Mouse (Mus musculus): Measurements from ENCODE around the gene Top1.

Top1 gene

GRCm38 (mm10) chr2:160741580-160741979 lies 95.9 kb downstream of the Top1 start:
- DNase-seq (ENCODE audit: low read depth, low spot score) = no peak

GRCm38 (mm10) chr2:160742161-160742609 lies 96.5 kb downstream of the Top1 start:
- no peak for DNase-seq (ENCODE audit: low read depth, low spot score)

- no peak for DNase-seq (ENCODE audit: low read depth, low spot score)
These were observed 98.5 kb downstream of the Top1 start for GRCm38 (mm10) chr2:160744040-160744822.

GRCm38 (mm10) chr2:160744823-160745210 lies 99.1 kb downstream of the Top1 start:
- DNase-seq (ENCODE audit: low read depth, low spot score) = no peak

- no peak for DNase-seq (ENCODE audit: low read depth, low spot score)
These were observed 99.8 kb downstream of the Top1 start for GRCm38 (mm10) chr2:160745497-160745896.

- no peak for DNase-seq (ENCODE audit: low read depth, low spot score)
These were observed 100.9 kb downstream of the Top1 start for GRCm38 (mm10) chr2:160746637-160747036.

GRCm38 (mm10) chr2:160747075-160747474 lies 101.4 kb downstream of the Top1 start:
- DNase-seq (ENCODE audit: low read depth, low spot score) = no peak

- no peak for DNase-seq (ENCODE audit: low read depth, low spot score)
These were observed 111.0 kb downstream of the Top1 start for GRCm38 (mm10) chr2:160756583-160757203.

- no peak for DNase-seq (ENCODE audit: low read depth, low spot score)
These were observed 114.9 kb downstream of the Top1 start for GRCm38 (mm10) chr2:160760433-160761184.

- DNase-seq (ENCODE audit: low read depth, low spot score) = no peak
These were observed 118.1 kb downstream of the Top1 start for GRCm38 (mm10) chr2:160763816-160764215.

GRCm38 (mm10) chr2:160764386-160764785 lies 118.7 kb downstream of the Top1 start:
- no peak for DNase-seq (ENCODE audit: low read depth, low spot score)

- DNase-seq (ENCODE audit: low read depth, low spot score) = no peak
These were observed 119.4 kb downstream of the Top1 start for GRCm38 (mm10) chr2:160765096-160765495.

GRCm38 (mm10) chr2:160766371-160766771 lies 120.7 kb downstream of the Top1 start:
- DNase-seq (ENCODE audit: low read depth, low spot score) = no peak

- DNase-seq (ENCODE audit: low read depth, low spot score) = no peak
These were observed 121.5 kb downstream of the Top1 start for GRCm38 (mm10) chr2:160767201-160767600.

GRCm38 (mm10) chr2:160768097-160768695 lies 122.5 kb downstream of the Top1 start:
- DNase-seq (ENCODE audit: low read depth, low spot score) = no peak

- DNase-seq (ENCODE audit: low read depth, low spot score) = no peak
These were observed 123.3 kb downstream of the Top1 start for GRCm38 (mm10) chr2:160768997-160769396.

- DNase-seq (ENCODE audit: low read depth, low spot score) = no peak
These were observed 124.7 kb downstream of the Top1 start for GRCm38 (mm10) chr2:160770409-160770808.

GRCm38 (mm10) chr2:160770871-160771270 lies 125.2 kb downstream of the Top1 start:
- no peak for DNase-seq (ENCODE audit: low read depth, low spot score)

GRCm38 (mm10) chr2:160771325-160772276 lies 125.9 kb downstream of the Top1 start:
- no peak for DNase-seq (ENCODE audit: low read depth, low spot score)

Measured in retina, adult 2 months (tissue).